ENCODE assay signal across 21 mouse cellular contexts in genomic region chr4:89181656-89182055, GRCm38 (mm10).
"Had no signal": no experiment of that assay in that cellular context is flagged by ENCODE, and none has a peak within 500 bp of the region (broad histone marks: within the 10 kb centered on the region; RNA-seq: fewer than 3 reads in every experiment).

No protein-coding gene starts in this region.

- ATAC-seq: liver, postnatal 0 days; lung, postnatal 0 days; midbrain, embryonic 13.5 days; midbrain, embryonic 15.5 days had no signal

- H3K4me2 ChIP-seq: lung, embryonic 15.5 days; midbrain, embryonic 11.5 days; midbrain, embryonic 13.5 days; midbrain, embryonic 15.5 days; neural tube, embryonic 13.5 days; neural tube, embryonic 15.5 days had no signal

- H3K27me3 ChIP-seq: lung, embryonic 15.5 days; megakaryocyte, embryonic 14.5 days; midbrain, embryonic 13.5 days; midbrain, embryonic 15.5 days; neural tube, embryonic 13.5 days; neural tube, embryonic 15.5 days had no signal

- H3K4me1 ChIP-seq: lung, embryonic 15.5 days; megakaryocyte, embryonic 14.5 days; midbrain, embryonic 13.5 days; midbrain, embryonic 15.5 days; neural tube, embryonic 13.5 days; neural tube, embryonic 15.5 days had no signal

- H3K9ac ChIP-seq: liver, postnatal 0 days; lung, embryonic 15.5 days; midbrain, embryonic 13.5 days; midbrain, embryonic 15.5 days; neural tube, embryonic 13.5 days; neural tube, embryonic 15.5 days had no signal

- H3K9me3 ChIP-seq: lung, embryonic 15.5 days; midbrain, embryonic 13.5 days; midbrain, embryonic 15.5 days; neural tube, embryonic 13.5 days; neural tube, embryonic 15.5 days had no signal

- H3K4me3 ChIP-seq: lung, embryonic 15.5 days; megakaryocyte, embryonic 14.5 days; midbrain, embryonic 13.5 days; midbrain, embryonic 15.5 days; neural tube, embryonic 13.5 days; neural tube, embryonic 15.5 days had no signal

- H3K27ac ChIP-seq: lung, embryonic 15.5 days; macrophage; midbrain, embryonic 13.5 days; midbrain, embryonic 15.5 days; neural tube, embryonic 13.5 days; neural tube, embryonic 15.5 days had no signal

- DNase-seq: liver, postnatal 0 days; lung, adult 2 months; lung, postnatal 14 days; lung, postnatal 36 days; retina, postnatal 1 day; right cerebral cortex, adult 18-20 months; right cerebral cortex, postnatal 25 days; right cerebral cortex, postnatal 4 days; spleen, adult 18-20 months; thymus, adult 2 months; thymus, postnatal 25 days; thymus, postnatal 4 days had no signal
